Mouse (Mus musculus) ovary, postnatal 14 days (tissue): ENCODE measurements around the gene Gm5483.
"Not testable (repeated sequence)": the region's sequence is repeated elsewhere in the genome, so short reads cannot be mapped to it uniquely, and the experiment has no call there.

Source experiments
- DNase-seq: peaks from one replicate; pipeline ENCODE4 v3.0.0; 2022; ENCODE audit warnings: low spot score

Gene Gm5483

DNA sequence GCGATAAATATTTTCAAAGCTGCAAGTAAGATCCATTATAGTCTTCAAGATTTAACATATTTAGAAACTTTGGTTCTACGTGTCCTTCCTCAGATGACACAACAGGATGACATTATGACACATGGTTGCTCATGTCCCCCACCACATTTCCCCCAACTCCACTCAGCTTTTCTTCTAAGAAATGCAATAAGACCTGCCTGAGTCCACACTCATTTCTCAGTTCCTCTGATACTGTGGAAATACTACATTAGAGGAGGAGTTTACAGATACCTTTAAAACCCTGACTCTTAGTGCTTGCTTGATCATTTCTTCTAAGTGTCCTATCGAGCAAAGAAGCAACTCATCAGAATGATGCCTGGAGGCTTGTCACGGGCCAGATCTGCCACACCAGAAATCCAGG is at the start of gene Gm5483:
Gm5483 (plus strand) TSS at position 301 of the 400 bp plus-strand sequence.
- DNase-seq, result not testable (repeated sequence)

DNA sequence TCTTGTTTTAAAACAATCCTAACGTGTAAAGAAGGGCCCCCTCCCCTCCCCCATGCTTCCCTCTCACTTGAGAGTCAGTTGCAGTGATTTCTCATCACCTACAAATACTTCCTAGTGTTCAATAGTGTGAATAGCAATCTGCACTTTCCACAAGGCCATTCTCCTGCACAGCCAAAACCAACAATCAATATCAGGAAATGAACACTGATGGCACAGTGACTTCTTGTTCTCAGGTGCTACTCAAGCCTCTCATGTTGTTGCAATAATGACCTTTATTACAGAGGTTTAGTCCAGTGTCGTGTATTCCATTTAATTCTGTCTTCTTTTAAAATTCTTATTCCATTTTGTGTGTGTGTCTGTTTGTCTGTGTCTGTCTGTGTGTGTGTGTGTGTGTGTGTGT is 45.8 kb upstream of the Gm5483 start:
- DNase-seq, result no peak

DNA sequence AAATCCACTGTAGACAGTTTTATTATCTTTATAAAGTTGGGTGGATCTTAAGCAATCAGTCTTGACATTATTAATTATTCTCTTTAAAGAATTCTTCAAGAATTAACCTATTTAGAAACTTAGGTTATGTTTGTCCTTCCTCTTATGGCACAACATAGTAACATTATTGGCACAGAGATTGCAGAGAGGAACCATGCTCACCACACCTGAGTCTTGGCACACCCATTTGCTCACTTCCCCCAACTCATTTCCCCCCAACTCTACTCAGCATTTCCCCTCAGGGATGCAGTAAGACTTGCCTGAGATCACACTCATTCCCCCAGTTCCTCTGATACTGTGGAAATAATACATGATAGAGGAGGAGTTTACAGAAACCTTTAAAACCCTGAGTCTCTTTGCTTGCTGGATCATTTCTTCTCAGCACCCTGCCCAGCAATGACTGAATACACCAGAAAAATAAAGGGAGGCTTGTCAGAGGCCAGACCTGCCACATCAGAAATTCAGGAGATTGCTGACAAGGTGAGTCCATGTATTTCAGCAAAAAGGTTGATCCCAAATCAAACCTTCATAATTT is 27.5 kb upstream of the Gm5483 start, which contains the start of gene Stfa2l1:
Stfa2l1 (plus strand) TSS at position 410 of the 574 bp plus-strand sequence.
- DNase-seq, result no peak

DNA sequence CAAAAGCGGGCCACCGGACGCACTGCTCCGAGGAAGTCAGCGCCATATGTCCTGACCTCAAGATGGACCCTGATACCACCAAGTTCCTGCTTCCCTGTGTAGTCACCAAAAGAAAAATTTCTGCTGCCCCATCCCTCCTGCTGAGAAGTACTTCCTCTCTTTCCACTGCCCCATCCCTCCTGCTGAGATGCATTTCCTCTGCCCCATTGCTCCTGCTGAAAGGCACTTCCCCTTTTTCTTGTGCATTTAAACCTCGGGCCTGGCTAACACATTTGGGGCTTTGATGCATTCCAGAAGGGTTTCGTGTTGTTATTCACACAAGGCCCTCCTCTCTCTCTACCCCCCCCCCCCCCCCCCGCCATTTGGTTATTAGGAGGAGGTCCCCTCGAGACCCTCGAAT is 16.2 kb upstream of the Gm5483 start:
- DNase-seq, result not testable (repeated sequence)

DNA sequence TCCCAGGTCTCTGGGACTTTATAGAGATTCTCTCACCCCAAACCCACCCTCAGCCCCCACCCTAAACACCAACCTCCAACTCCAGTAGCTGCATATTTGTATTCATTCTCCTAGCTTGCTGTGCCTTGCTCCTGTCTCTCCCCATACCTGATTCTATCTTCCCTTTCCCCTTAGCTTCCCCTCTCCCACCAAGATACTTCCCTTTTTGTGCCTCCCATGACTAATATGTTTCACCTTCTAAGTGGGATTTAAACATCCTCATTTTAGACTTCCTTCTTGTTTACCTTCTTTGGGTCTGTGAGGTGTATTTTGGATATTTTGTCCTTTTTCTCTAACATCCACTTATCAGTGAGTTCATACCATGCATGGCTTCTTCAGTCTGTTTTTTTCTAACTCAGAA is 7.9 kb upstream of the Gm5483 start:
- DNase-seq, result no peak

DNA sequence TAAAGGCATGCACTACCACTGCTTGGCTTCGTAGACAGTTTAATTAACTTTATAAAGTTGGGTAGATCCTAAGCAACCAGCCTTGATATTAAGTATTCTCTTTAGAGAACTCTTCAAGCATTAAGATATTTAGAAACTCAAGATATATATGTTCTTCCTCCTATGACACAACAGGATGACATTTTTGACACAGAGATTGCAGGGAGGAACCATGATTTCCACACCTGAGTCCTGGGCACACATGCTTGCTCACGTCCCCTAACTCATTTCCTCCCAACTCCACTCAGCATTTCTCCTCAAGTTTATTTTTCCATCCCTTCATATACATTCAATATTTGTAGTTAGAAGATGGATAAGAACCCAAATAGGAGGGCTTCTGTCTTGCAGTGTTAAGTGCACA is 4.1 kb upstream of the Gm5483 start:
- no peak for DNase-seq

DNA sequence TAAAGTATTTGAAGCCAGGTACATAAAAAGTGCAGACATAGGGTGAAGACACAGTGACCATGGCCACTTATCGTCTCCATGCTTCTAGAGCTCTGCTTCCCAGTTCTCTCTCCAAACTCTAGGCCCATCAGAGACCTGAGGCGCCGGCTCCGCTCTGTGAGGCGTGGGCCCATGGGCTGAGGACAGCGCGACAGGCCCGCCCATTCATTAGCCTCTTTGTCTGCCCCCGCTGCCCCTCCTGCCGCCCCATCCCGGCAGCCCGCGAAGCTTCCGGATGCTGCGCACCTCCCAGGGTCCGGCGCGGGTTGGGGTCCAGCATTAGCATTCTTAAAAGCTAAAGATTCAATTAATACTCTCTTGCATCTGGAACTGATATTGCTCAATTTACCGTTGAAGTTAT is 15.2 kb downstream of the Gm5483 start:
- DNase-seq, result no peak

DNA sequence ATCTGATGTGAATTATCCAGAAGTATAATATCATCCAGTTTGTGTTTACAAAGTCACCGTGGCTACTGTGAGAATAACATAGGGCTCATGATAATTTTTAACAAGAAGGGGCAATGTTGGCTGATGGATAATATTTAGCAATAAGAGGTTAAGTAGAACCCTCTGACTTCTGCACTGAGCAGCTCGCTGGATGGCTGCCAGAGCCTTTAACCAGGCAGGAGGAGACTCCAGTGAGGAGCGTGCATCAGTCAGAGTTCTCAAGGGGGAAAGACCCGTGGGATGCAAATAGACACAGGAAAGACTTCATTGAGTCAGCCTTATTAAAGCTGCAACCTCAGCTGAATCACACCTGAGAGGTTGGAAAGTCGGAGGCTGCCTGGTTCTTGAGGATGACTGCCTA is 19.8 kb downstream of the Gm5483 start:
- DNase-seq, result no peak

DNA sequence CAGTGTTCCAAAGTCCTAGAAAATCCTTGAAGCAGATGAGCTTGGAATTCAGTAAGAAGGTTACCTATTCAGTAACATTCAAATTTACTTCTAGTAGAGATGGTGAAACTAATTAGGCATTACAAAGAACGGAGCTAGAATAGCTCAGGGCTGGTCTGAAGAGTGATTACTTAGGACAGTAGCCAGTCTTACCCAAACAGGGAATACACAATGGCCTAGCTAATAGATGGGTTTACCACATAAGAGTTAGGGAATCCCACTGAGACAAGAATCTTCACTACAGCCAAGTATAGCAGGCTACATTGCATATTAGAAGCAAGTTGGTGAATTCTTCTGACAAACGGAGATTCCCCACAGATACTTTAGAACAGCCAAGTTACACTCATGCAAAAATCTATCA is 21.7 kb downstream of the Gm5483 start:
- DNase-seq, result not testable (repeated sequence)

DNA sequence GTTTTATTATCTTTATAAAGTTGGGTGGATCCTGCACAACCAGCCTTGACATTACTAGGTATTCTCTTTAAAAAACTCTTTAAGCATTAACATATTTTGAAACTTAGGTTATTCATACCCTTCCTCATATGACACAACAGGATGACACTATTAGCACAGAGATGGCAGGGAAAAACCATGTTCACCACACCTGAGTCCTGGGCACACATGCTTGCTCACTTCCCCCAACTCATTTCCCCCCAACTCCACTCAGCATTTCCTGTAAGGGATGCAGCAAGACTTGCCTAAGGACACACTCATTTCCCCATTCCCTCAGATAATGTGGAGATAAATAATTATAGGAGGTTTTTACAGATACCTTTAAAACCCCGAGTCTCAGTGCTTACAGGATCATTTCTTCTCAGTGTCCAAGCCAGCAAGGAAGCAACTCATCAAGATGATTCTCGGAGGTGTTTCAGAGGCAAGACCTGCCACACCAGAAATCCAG is 26.0 kb downstream of the Gm5483 start, which contains the start of gene Gm5416:
Gm5416 (plus strand) TSS at position 437 of the 487 bp plus-strand sequence.
- DNase-seq, result no peak

DNA sequence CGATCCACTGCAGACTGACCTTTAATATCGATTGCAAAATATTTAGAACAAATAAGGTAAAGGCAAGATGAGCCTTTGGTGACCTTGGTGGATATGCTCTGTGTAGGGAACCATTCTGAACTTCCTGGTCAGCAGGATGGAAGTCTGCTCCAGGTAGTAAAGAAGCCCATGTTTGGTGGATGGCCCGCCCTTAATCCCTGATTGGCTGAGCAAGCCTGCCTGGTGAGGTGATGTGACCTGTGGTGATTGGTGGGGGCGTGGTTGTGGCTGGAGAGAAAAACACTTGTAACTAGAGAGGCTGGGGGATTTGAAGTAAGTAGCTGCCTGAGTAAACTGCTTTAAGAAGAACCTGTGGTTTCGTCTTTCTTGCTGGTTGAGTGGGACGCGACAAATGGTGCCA is 37.2 kb downstream of the Gm5483 start, which contains the start of gene 2010005H15Rik:
2010005H15Rik (plus strand) TSS at position 301 of the 400 bp plus-strand sequence.
- not testable (repeated sequence) for DNase-seq
